Mouse (Mus musculus) megakaryocyte progenitor cell, adult 5-6 weeks (primary cell): ENCODE measurements around the gene Camsap1. TPM values are rescaled to one million over a fixed set of nuclear protein-coding genes. Genes with fewer than 3 reads are reported as not detected.
A peak's percentile ranks its signal among the peaks of the same experiment; 100 is the strongest.

Source experiments
- ATAC-seq: replicated peaks from 2 replicates; pipeline ENCODE4 v1.8.0; 2016; ENCODE audit warnings: mild to moderate bottlenecking, moderate TSS enrichment, inconsistent platforms; ENCODE audit not compliant: poor library complexity
- total RNA-seq, 2 experiments: library from RNA; stranded (forward) in 1 of 2; stranded (reverse) in 1 of 2; fragments of 157-497, 149-512 nt in 1 of 2; fragments of 200-1000 nt in 1 of 2; gene quantifications; 2 replicates each; pipeline versions ENCODE4 v1.2.3 to v1.2.4; 2015 to 2017

Camsap1 gene
- total RNA-seq, 2 experiments from 2014 or later: 7.9 to 13.2 TPM

- no peak for ATAC-seq
Measured at GRCm38 (mm10) chr2:25888144-25888543, 94.9 kb downstream of the Camsap1 start.

DNA sequence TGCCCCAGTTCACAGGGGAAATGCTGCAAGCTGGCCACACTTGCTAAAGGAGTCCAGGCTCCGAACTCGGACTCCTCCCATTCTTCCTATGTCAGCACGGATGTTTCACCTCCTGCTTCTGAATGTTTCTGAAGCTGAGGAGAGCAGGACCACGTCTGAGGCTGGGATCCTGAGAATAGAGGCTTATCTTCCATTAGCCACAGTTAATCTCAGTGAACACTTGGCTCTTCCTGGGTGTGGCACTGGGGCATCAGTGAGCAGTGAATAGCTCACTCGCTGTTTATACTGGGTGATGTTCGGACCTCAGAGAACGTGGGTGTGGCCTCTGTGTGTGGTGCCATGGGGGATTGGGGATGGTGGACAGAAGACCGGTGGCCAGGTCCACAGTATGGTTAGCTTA lies 95.9 kb downstream of the Camsap1 start:
- ATAC-seq: 0 out of 2 replicates have a peak, but pooled peaks have one; percentile 20

DNA sequence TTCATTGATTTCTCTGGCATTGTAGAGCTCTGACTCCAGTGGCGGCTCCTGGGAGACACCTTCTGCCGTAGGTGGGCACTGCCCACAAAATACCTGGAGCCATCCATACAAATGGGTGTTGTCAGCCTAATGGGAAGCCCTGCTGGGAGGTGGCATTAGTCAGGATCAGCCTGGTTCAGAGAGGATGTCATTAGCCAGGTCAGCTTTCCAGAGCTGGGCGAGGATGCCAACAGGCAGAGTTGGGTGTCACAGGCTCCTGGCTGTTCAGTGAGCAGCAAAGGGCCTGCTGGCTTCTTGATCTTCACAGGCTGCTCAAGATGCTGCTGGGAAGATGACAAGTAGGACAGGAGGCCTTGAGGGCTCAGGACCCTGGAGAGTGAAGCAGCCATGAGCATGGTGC lies 98.3 kb downstream of the Camsap1 start:
- no peak for ATAC-seq

DNA sequence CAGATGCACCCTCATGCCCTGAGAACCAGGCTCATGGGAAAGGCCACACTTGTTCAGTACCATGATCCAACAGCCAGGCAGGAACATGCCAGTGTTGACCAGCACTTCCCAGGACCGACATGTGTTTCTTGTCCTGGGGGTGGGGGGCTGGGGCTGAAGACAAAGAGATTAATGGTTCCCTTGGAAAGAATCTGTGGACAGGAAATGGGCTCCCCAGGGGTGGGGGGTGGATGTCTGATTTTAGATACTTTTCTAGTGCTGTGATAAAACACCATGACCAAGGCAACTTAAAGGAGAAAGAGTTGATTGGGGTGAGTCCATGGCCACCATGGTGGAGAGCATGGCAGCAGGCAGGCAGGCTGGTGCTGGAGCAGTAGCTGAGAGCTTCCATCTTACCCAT lies 100.8 kb downstream of the Camsap1 start:
- no peak for ATAC-seq

DNA sequence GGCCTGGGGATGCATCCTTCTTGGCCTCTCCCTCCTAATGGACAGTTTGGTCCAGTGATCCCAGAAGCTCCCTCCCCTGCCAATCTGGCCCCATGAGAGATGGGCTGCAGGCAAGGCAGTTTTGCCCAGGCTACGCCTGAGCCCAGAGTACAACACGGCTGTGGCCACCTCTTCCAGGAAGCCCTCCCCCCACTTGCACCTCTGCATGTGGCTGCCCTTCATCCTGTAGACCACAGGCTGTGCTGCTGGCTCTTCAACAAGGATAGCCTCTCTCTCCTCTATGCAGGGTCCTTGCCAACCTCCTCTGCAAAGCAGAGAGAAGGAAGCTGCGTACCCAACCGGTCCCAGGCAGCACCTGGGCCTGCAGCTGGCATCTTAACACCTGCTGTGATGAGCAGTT lies 104.0 kb downstream of the Camsap1 start:
- ATAC-seq: no peak

GRCm38 (mm10) chr2:25878516-25878915 lies 104.6 kb downstream of the Camsap1 start:
- ATAC-seq: no peak

DNA sequence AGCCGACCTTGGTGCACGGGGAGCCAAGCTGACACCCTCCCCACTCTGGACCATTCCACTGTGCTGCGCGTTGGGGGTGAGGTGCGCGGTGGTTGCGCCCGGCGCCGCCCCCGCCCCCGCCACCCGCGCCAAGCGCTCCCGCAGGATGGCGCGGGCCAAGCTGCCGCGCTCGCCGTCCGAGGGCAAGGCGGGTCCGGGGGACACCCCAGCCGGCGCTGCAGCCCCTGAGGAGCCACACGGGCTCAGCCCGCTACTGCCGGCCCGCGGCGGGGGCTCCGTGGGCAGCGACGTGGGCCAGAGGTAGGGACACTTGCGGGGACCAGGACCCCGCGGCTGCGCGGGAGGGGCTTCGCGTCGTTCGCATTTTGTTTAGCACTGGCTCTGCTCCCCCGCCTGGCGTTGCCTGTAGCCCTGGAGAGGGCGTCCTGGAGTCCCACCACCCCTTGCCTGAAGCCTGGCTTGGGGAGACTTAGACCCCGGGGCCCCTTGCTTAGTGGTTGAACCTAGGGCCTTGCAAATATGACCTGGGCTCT lies 105.3 kb downstream of the Camsap1 start:
- no peak for ATAC-seq

- no peak for ATAC-seq
Measured at GRCm38 (mm10) chr2:25877250-25877735, 105.8 kb downstream of the Camsap1 start.

Other genes with a start within 250 kb of the Camsap1 start
- not detected in 2 replicates for gene Obp2b, start 246.3 kb downstream of the Camsap1 start, total RNA-seq (2015)
- gene Obp2b, start 246.3 kb downstream of the Camsap1 start, total RNA-seq (2017): not detected in 2 replicates
- not detected in 2 replicates for gene Lcn3, start 217.7 kb downstream of the Camsap1 start, total RNA-seq (2015)
- not detected in 2 replicates for gene Lcn3, start 217.7 kb downstream of the Camsap1 start, total RNA-seq (2017)
- gene Lcn11, start 206.3 kb downstream of the Camsap1 start, total RNA-seq (2015): not detected in 2 replicates
- not detected in 2 replicates for gene Lcn11, start 206.3 kb downstream of the Camsap1 start, total RNA-seq (2017)
- not detected in 2 replicates for gene Gm13539, start 201.0 kb downstream of the Camsap1 start, total RNA-seq (2015)
- gene Gm13539, start 201.0 kb downstream of the Camsap1 start, total RNA-seq (2017): not detected in 2 replicates
- gene Glt6d1, start 167.4 kb downstream of the Camsap1 start, total RNA-seq (2015): not detected in 2 replicates
- not detected in 2 replicates for gene Glt6d1, start 167.4 kb downstream of the Camsap1 start, total RNA-seq (2017)
- not detected in 2 replicates for gene Lcn9, start 160.1 kb downstream of the Camsap1 start, total RNA-seq (2015)
- not detected in 2 replicates for gene Lcn9, start 160.1 kb downstream of the Camsap1 start, total RNA-seq (2017)
- gene Sohlh1, start 136.0 kb downstream of the Camsap1 start, total RNA-seq (2015): not detected in 2 replicates
- gene Sohlh1, start 136.0 kb downstream of the Camsap1 start, total RNA-seq (2017): not detected in 2 replicates
- gene Kcnt1, start 119.5 kb downstream of the Camsap1 start, total RNA-seq (2015): not detected in 2 replicates
- gene Kcnt1, start 119.5 kb downstream of the Camsap1 start, total RNA-seq (2017): not detected in 2 replicates
- 62.2 and 62.7 TPM in 2 replicates for gene Ubac1, start 38.5 kb upstream of the Camsap1 start, total RNA-seq (2015)
- gene Ubac1, start 38.5 kb upstream of the Camsap1 start, total RNA-seq (2017): 34.4 and 44.1 TPM in 2 replicates
- gene Nacc2, start 139.9 kb upstream of the Camsap1 start, total RNA-seq (2015): 1.1 and 1.2 TPM in 2 replicates
- gene Nacc2, start 139.9 kb upstream of the Camsap1 start, total RNA-seq (2017): 0.67 and 1.2 TPM in 2 replicates
- not detected in 2 replicates for gene Lhx3, start 225.0 kb upstream of the Camsap1 start, total RNA-seq (2015)
- gene Lhx3, start 225.0 kb upstream of the Camsap1 start, total RNA-seq (2017): not detected in 2 replicates